Mouse (Mus musculus) liver, embryonic 12.5 days (tissue): ENCODE measurements around the gene Cfap43. TPM values are rescaled to one million over a fixed set of nuclear protein-coding genes. Genes with fewer than 3 reads are reported as not detected.

Experiments used
- ATAC-seq: fragments of 200-750 bp; cut with Nextera tagmentation; 2 replicates; pipeline ENCODE4 v1.8.0; 2017; ENCODE audit warnings: moderate number of reproducible peaks, mild to moderate bottlenecking, moderate library complexity
- H3K27ac ChIP-seq: fragments of 300-500 bp; sonication (generic); 2 replicates; pipeline ENCODE4 v1.5.1; 2016; ENCODE audit warnings: mild to moderate bottlenecking
- H3K27me3 ChIP-seq: fragments of 300-500 bp; sonication (generic); replicated peaks from 2 replicates; pipeline ENCODE4 v1.6.1; 2016; ENCODE audit warnings: mild to moderate bottlenecking, moderate library complexity
- H3K36me3 ChIP-seq: fragments of 300-500 bp; sonication (generic); 2 replicates; pipeline ENCODE4 v1.6.1; 2016; ENCODE audit warnings: mild to moderate bottlenecking, moderate library complexity
- H3K4me1 ChIP-seq: fragments of 300-500 bp; sonication (generic); 2 replicates; pipeline ENCODE4 v1.6.1; 2016
- H3K4me2 ChIP-seq: fragments of 300-500 bp; sonication (generic); 2 replicates; pipeline ENCODE4 v1.6.1; 2016; ENCODE audit warnings: mild to moderate bottlenecking, moderate library complexity
- H3K4me3 ChIP-seq: fragments of 300-500 bp; sonication (generic); 2 replicates; pipeline ENCODE4 v1.5.1; 2016; ENCODE audit warnings: mild to moderate bottlenecking, moderate library complexity
- H3K9ac ChIP-seq: fragments of 300-500 bp; sonication (generic); 2 replicates; pipeline ENCODE4 v1.6.1; 2016; ENCODE audit warnings: mild to moderate bottlenecking, moderate library complexity
- H3K9me3 ChIP-seq: fragments of 300-500 bp; sonication (generic); replicated peaks from 2 replicates; pipeline ENCODE4 v1.6.1; 2016; ENCODE audit warnings: mild to moderate bottlenecking, moderate library complexity
- WGBS: fragments of 180-500 bp; shearing (Covaris S2); methylation state at CpG from one replicate; pipeline ENCODE4 v1.1.7; 2016; ENCODE audit not compliant: insufficient replicate concordance; 5-methylcytosine and 5-hydroxymethylcytosine counted together
- polyA plus RNA-seq: library from polyadenylated mRNA; unstranded; fragments of >200 nt; fragmentation: Nextera tagmentation; extraction: Ambion mirVana; gene quantifications from 2 replicates; pipeline ENCODE4 v1.2.1, GENCODE M21; 2016

The Cfap43 gene
- polyA plus RNA-seq, 1 experiment from 2014 or later: 0.04 TPM

- Histone ChIP-seq H3K4me1 (peaks cover 5% of the 10 kb centered on the region), H3K9me3 (no peaks in the 10 kb centered on the region), H3K4me2 (no peak overlapping the region), H3K27me3 (peaks cover 42% of the 10 kb centered on the region), H3K27ac (no peak overlapping the region), H3K4me3 (no peak overlapping the region), H3K9ac (no peak overlapping the region), H3K36me3 (no peaks in the 10 kb centered on the region)
- WGBS: 74% methylated on average over 7 of the region's 7 CpGs
- no peak for ATAC-seq
Measured at GRCm38 (mm10) chr19:47835776-47836175, 83.3 kb downstream of the Cfap43 start.

- Histone ChIP-seq H3K4me1 (peaks cover 5% of the 10 kb centered on the region), H3K9me3 (no peaks in the 10 kb centered on the region), H3K4me2 (no peak overlapping the region), H3K36me3 (no peaks in the 10 kb centered on the region), H3K27me3 (peaks cover 38% of the 10 kb centered on the region), H3K9ac (no peak overlapping the region), H3K27ac (no peak overlapping the region), H3K4me3 (no peak overlapping the region)
- no peak for ATAC-seq
- WGBS: 73% methylated on average over 5 of the region's 5 CpGs
Measured at GRCm38 (mm10) chr19:47834614-47835013, 84.5 kb downstream of the Cfap43 start.

- Histone ChIP-seq H3K4me2 (no peak overlapping the region), H3K9ac (no peak overlapping the region), H3K4me3 (no peak overlapping the region), H3K27me3 (peaks cover 16% of the 10 kb centered on the region), H3K9me3 (no peaks in the 10 kb centered on the region), H3K4me1 (peaks cover 5% of the 10 kb centered on the region), H3K36me3 (no peaks in the 10 kb centered on the region), H3K27ac (no peak overlapping the region)
- ATAC-seq: no peak
- 73% methylated on average over 16 of the region's 16 CpGs for WGBS
Measured at GRCm38 (mm10) chr19:47832316-47832715, 86.8 kb downstream of the Cfap43 start.

- Histone ChIP-seq H3K36me3 (no peaks in the 10 kb centered on the region), H3K9me3 (no peaks in the 10 kb centered on the region), H3K4me3 (no peak overlapping the region), H3K27me3 (peaks cover 5% of the 10 kb centered on the region; the same call in 1 of the 2 replicates), H3K4me1 (no peaks in the 10 kb centered on the region), H3K27ac (no peak overlapping the region), H3K9ac (no peak overlapping the region), H3K4me2 (no peak overlapping the region)
- WGBS: 85% methylated on average over 8 of the region's 8 CpGs
- no peak for ATAC-seq
Measured at GRCm38 (mm10) chr19:47831111-47831510, 88.0 kb downstream of the Cfap43 start.

- 74% methylated on average over 14 of the region's 14 CpGs for WGBS
- no peaks in the 10 kb centered on the region for H3K9me3 ChIP-seq
- H3K9ac ChIP-seq: no peak overlapping the region
- H3K4me3 ChIP-seq: no peak overlapping the region
- no peak overlapping the region for H3K27ac ChIP-seq
- H3K36me3 ChIP-seq: no peaks in the 10 kb centered on the region
- ATAC-seq: no peak
- no peak overlapping the region for H3K4me2 ChIP-seq
- H3K27me3 ChIP-seq: peaks cover 5% of the 10 kb centered on the region; the same call in 1 of the 2 replicates
- H3K4me1 ChIP-seq: no peaks in the 10 kb centered on the region
Measured at GRCm38 (mm10) chr19:47829913-47830450, 89.1 kb downstream of the Cfap43 start.

GRCm38 (mm10) chr19:47824026-47824425, 95.1 kb downstream of the Cfap43 start:
- Histone ChIP-seq H3K36me3 (no peaks in the 10 kb centered on the region), H3K4me3 (no peak overlapping the region), H3K9ac (no peak overlapping the region), H3K4me2 (no peak overlapping the region), H3K27me3 (peaks cover 14% of the 10 kb centered on the region), H3K4me1 (no peaks in the 10 kb centered on the region), H3K9me3 (no peaks in the 10 kb centered on the region), H3K27ac (no peak overlapping the region)
- 65% methylated on average over 5 of the region's 5 CpGs for WGBS
- no peak for ATAC-seq

- no peaks in the 10 kb centered on the region for H3K9me3 ChIP-seq
- ATAC-seq: no peak
- H3K36me3 ChIP-seq: no peaks in the 10 kb centered on the region
- peaks cover 14% of the 10 kb centered on the region for H3K27me3 ChIP-seq
- no peak overlapping the region for H3K4me3 ChIP-seq
- no peak overlapping the region for H3K9ac ChIP-seq
- H3K4me1 ChIP-seq: no peaks in the 10 kb centered on the region
- no peak overlapping the region for H3K4me2 ChIP-seq
- no peak overlapping the region for H3K27ac ChIP-seq
- WGBS: 17% methylated on average over 8 of the region's 8 CpGs
Measured at GRCm38 (mm10) chr19:47822143-47822796, 96.8 kb downstream of the Cfap43 start.

- Histone ChIP-seq H3K9ac (no peak overlapping the region), H3K36me3 (no peaks in the 10 kb centered on the region), H3K27me3 (peaks cover 14% of the 10 kb centered on the region), H3K4me3 (no peak overlapping the region), H3K27ac (no peak overlapping the region), H3K9me3 (no peaks in the 10 kb centered on the region), H3K4me2 (no peak overlapping the region), H3K4me1 (no peaks in the 10 kb centered on the region)
- no peak for ATAC-seq
- 21% methylated on average over 7 of the region's 7 CpGs for WGBS
Measured at GRCm38 (mm10) chr19:47821494-47821872, 97.6 kb downstream of the Cfap43 start.

GRCm38 (mm10) chr19:47820832-47821493, 98.1 kb downstream of the Cfap43 start:
- Histone ChIP-seq H3K4me1 (no peaks in the 10 kb centered on the region), H3K9ac (no peak overlapping the region), H3K4me2 (no peak overlapping the region), H3K36me3 (no peaks in the 10 kb centered on the region), H3K27me3 (peaks cover 14% of the 10 kb centered on the region), H3K4me3 (no peak overlapping the region), H3K9me3 (no peaks in the 10 kb centered on the region), H3K27ac (no peak overlapping the region)
- no peak for ATAC-seq
- WGBS: 19% methylated on average over 8 of the region's 9 CpGs

- Histone ChIP-seq H3K4me1 (no peaks in the 10 kb centered on the region), H3K36me3 (no peaks in the 10 kb centered on the region), H3K27ac (no peak overlapping the region), H3K4me3 (no peak overlapping the region), H3K9ac (no peak overlapping the region), H3K4me2 (no peak overlapping the region), H3K27me3 (peaks cover 12% of the 10 kb centered on the region), H3K9me3 (no peaks in the 10 kb centered on the region)
- ATAC-seq: no peak
- 69% methylated on average over 9 of the region's 9 CpGs for whole genome bisulfite sequencing
Measured at GRCm38 (mm10) chr19:47817692-47818091, 101.4 kb downstream of the Cfap43 start.

- Histone ChIP-seq H3K9me3 (no peaks in the 10 kb centered on the region), H3K4me2 (no peak overlapping the region), H3K4me3 (no peak overlapping the region), H3K27me3 (no peaks in the 10 kb centered on the region), H3K4me1 (no peaks in the 10 kb centered on the region), H3K36me3 (no peaks in the 10 kb centered on the region), H3K27ac (no peak overlapping the region), H3K9ac (no peak overlapping the region)
- WGBS: 61% methylated on average over 5 of the region's 5 CpGs
- ATAC-seq: no peak
Measured at GRCm38 (mm10) chr19:47814721-47815120, 104.4 kb downstream of the Cfap43 start.

- Histone ChIP-seq H3K4me2 (no peak overlapping the region), H3K36me3 (no peaks in the 10 kb centered on the region), H3K27ac (no peak overlapping the region), H3K4me3 (no peak overlapping the region), H3K9ac (no peak overlapping the region), H3K27me3 (no peaks in the 10 kb centered on the region), H3K4me1 (no peaks in the 10 kb centered on the region), H3K9me3 (no peaks in the 10 kb centered on the region)
- 69% methylated on average over 10 of the region's 10 CpGs for WGBS
- no peak for ATAC-seq
Measured at GRCm38 (mm10) chr19:47812091-47812490, 107.0 kb downstream of the Cfap43 start.
